Mouse (Mus musculus) CD4-positive, CD25-positive, alpha-beta regulatory T cell, adult 2 months (primary cell): ENCODE results near the gene Zfp609.
A peak's percentile ranks its signal among the peaks of the same experiment; 100 is the strongest.

Source experiments
- DNase-seq: peaks from one replicate; pipeline ENCODE4 v3.0.0-alpha.2; 2012; ENCODE audit warnings: low read depth, low spot score

Gene Zfp609

DNA sequence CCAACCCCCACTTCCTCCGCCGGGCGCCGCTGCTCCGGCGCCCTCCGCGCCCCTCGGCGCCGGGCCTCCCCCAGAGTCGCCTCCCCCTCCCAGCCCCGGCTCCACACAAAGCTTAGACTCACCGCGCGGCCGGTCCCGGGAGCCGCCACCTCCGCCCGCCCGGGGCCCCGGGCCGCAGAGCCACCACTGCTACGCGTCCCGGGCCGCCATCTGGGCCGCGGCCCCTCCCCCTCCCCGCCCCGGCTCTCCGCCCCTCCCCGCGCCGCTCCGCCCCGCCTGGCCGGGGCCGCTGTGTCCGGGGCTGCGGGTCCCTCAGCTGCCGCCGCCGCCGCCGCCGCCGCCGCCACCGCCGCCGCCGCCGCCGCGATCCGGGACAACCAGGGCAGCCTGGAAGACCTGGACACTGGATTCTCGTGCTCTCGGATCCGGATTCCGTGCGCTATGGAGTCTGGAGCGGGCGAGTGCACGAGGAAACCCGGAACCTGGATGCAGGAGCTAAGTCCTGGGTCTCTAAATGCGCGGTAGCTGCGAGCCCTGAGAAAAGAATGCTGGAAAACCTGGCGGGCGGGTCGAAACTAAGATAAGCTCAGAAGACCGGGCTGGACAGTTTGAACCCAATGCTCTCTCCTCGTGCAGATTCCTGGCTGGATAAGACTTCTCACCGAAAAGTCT, at the start of gene Zfp609:
Gene Zfp609, minus strand, starts transcription at position 221 of the 672 bp plus-strand sequence.
- DNase-seq: peak; percentile 91

DNA sequence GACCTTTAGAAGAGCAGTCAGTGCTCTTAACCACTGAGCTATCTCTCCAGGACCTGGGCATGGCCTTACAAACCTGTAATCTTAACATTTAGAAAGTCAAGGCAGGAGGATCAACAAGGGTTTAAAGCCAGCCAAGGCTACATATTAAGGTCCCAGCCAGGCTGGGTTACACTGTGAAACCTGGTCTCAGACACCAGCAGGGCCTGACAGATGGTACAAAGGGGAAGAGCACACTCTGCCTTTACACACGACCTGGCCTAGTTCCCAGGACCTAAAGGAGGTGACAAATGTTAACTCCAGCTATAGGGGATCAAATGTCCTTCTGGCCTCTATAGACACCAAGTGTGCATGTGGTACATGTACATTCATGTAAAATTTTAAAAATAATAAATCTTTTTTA, 32.3 kb upstream of the Zfp609 start:
- DNase-seq: no peak

DNA sequence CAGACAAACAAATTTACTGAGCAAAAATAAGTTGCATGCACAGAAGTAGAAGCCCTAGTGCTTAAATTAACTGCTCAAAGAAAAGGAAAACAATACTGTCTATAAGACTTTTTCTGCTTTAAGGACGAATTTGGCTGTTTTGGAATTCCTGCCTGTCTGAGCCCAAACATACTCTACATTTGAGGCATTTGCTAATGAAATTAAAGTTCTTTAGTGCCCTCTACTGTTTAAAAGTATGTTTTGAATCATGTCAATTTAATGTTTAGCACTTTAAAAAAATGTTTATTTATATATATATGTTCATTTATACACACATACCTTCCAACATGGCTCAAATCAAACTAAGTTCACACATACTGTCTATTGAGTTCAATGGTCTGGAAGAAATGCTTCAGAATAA, 22.8 kb upstream of the Zfp609 start:
- peak; percentile 29 for DNase-seq

DNA sequence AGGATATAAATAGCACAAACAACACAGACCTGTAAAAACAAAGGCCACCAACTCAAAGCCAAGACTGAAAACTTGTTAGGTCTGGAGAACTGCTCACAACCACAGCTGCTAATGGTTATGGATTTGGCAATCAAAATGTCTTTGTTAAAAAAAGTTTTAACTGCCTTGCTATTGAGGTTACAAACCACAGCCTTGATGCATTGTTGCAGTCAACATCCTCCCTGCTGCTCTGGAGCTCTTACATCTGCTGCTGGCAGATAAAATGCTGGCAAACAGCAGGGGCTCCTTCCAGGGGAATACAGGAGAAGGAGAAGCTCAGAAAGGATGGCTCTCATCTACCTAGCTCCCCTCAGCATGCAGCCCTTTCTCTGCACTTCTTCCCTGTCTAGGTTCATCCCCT, 20.8 kb upstream of the Zfp609 start:
- no peak for DNase-seq

DNA sequence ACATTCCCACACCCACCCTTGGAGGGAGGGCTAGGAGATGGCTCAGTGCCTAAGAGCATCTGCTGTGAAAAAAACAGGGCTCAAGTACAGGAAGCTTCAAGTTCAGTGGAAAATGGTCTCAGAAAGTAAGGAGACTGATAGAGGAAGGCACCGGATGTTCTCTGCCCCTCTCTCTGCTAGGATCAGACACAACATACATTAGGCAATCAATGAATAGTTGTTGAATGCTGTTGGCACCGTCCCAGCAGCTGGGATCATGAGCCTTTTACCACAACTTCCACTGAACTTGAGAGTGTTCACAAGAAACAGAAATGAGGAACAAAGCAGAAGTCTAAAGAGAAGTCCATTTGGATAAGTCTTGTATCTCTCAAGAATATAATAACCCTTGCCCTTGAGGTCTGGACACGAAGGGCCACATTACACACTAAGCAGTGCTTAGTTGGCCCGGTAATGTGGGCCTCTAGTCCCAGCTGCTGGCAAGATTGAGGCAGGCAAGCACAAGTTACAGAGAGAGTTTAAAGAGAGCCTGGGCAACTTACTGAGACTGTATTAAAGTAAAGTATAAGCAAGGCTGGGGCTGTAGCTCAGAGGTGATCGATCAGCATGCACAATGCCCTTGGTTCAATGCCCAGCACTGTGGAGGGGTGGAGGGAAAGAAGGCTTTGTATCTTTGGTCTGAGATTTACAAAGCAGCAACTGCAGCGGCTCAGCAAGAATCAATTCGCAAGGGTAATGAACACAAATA, 17.2 kb upstream of the Zfp609 start:
- no peak for DNase-seq

DNA sequence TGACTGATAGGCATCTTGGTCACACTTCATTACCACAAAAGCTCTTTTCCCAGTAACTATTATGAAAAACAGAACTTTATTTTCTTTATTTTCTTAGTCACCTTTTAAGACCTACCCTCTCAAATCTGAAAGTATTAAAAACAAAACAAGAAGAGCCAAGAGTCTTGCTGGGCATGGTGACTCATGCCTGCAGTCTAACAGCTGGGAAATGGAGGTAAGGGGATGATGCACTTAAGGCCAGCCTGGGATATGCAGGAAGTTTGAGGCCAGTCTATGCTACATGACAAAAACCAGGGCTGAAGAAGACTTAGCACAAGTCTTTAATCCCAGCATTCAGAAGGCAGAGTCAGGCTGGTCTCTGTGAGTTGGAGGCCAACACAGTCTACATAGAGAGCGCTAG, 12.5 kb upstream of the Zfp609 start:
- DNase-seq: no peak

DNA sequence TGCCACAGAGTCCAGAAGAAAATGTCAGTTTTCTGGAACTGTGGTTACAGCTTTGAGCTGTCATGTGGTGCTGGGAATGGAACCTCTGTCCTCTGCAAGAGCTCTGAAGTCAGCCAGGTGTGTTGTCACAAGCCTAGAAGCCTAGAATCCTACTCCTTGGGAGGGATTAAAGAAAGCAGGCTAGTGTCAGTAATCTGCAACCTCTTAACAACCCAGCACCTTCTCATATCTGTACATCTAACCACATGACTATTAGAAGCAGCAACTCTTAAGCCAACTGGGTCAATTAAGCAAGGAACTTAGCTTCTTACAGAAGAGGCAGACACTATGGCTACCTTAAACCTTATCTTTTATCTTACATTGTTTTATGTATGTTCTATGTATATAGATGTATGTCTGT, 9.6 kb upstream of the Zfp609 start:
- DNase-seq: no peak

DNA sequence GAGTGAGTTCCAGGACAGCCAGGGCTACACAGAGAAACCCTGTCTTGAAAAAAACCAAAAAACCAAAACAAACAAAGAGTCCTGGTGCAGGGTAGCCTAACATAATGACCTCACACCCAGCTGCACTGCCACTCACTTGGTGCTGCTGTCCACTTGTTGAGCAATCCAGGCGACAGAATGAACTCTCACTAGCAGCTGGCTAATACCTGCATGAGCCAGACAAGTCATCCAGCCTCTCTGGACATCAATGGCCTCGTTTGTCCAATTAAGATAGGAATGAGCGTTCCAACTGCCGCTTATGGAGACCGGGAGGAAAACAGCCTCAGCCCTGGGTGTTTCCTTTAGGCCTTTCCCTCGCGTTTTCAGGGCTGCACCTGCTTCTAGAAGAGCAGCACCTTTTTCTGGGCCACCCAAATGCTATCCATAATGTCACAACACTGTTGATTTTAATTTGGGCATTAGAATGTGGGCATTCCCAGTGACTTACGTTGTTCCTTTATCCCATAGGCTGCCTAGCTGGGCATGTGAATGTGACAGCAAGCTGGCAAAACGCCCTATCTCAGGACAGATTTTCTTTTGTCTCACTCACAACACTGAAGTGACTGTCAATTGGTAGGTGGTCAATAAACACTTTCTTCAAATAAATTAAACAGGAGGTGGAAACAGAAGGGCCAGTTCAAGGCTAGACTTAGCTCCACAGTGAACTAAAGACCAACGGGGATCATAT, 7.4 kb upstream of the Zfp609 start:
- DNase-seq: no peak

DNA sequence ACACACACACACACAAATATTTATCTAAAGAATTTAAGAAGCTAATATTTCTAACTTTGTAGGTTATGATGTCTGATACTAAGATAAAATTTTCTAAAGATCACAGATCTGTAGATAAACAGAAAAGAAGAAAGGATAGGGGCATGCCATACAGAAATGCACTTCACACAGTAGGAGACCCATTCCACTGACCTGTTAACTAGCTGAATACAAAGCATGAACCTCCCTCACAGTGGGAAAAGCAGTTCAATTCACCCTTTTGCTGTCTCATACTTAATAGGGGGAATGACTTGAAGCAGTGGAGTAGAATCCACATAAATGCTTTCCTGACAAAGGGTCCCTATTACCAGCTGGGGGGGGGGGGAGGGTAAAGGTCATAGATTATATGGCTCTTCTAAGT, 6.3 kb upstream of the Zfp609 start:
- no peak for DNase-seq

DNA sequence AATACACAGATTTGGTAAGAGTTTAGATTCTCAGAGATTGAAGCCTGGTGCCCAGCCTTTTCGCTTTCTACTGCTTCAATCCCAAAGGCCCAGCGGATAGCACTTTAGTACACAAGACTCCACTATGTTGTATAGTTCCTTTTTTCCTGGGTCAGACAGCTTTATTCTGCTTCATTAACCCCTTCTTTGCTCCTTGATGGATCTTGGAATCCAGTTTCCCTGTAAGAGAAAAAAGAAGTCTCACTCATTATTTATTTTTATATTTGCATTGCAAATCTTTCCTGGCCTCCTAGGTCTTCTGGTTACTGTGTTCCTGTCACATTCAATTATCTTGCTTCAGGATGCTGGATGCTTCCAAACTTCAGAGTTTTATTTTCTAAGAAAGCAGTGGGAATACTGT, 5.9 kb upstream of the Zfp609 start:
- no peak for DNase-seq

DNA sequence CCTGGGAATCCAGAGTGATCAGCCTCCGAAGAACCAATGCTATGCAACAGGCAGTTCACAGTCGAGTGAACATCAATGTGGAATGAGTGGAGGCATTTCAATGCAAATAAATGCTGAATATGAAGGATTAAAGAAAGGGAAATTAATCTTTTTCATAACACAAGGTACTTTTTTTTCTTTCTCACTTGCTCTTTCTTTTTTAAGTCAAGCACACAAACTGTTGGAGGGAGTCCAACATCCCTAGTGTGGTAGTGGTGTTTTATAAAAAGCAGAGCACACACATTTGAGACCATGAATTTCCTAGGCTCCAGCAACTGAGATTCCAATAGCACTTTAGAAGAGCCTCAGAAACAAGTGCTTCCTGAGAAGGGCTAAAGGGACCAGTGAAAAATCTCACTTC, 4.7 kb upstream of the Zfp609 start:
- no peak for DNase-seq

DNA sequence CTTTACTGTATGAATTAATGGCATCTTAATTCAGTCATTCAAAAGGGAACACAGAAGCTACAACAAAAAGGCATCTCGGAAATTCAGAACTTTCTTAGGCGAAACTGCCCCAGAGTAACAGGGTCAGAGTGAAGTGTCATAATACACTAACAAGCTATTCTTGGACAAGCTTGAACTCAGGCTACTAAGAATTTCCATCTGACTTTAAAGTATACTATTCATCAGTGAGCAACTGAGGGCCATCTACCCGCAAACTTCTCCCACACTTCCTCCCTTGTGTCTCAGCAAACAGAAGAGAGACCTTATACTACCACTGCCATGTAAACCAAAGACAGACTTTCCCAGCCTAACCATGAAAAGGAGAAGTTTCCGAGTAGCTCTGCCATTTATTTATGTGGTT, 3.8 kb upstream of the Zfp609 start:
- DNase-seq: peak; percentile 11

DNA sequence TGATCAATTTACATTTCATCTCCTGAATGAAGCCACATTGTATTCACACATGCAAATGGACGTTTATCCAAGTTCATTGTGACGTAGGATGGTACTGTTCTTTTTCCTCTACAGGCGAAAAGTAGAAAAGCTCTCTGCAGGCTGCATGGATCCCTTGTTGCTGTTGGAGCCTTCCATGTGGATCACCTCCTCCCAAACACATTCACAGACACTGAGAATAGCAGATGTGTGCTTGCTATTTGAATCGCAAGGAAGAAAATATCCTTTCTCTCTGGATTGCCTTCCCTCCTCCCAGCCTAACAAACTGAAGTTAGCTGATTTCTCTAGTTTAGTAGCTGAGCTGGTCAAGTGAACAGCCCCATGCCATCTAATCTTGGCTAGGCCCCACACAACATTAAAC, 2.9 kb upstream of the Zfp609 start:
- DNase-seq: no peak

DNA sequence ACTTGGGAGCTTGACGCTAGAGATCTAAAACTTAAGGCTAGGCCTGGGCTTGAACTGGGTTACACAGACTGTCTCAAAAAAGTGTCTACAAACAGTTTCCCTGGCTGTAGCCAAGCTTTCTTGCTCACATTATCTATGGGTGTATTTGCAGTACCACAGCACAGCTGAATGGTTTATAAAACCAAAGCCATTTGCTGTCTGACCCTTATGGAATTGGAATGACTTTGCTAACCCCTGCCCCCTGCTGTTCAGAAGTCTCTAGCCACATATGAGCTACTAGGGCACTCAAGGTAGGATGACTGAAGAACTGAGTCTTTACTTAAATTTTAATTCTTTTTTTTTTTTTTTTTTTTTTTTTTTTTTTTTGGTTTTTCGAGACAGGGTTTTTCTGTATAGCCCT, 2.0 kb upstream of the Zfp609 start:
- DNase-seq: peak; percentile 74

DNA sequence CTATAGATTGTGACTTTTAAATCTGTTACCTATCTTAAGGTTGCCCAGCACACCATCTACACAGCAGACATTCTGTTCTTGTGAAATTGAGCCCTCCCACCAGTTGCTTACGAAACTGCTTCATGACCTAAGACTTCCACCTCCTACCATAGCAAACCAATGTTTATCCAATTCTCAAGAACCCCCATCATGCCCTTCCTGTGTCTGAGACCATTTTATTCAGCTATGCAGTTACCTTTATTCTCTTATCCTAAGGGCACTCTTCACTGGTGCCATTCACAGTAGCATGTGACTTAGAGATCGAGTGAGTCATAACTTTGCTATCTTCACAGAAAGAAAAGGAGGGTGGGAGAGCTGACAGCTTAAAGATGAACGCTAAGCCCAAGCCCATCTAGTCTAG, 1.1 kb upstream of the Zfp609 start:
- DNase-seq: peak; percentile 52

DNA sequence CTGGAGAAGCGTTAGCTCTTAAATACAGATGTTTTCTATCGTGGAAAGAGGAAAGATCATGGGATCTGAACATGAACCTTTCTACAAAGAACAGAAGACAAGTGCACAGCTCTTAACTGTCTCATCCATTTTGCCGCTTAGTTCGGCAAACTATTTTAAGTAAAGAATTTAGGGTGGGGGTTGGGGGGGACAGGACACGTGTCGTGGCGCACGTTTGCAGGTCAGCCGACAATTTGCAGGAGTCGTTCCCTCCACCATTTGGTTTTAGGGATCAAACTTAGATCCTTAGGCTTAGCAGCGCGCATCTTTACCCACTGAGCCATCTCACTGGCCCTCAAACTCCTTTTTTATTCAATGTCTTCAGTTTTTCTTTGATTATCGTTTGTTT, 646 bp upstream of the Zfp609 start:
- no peak for DNase-seq

DNA sequence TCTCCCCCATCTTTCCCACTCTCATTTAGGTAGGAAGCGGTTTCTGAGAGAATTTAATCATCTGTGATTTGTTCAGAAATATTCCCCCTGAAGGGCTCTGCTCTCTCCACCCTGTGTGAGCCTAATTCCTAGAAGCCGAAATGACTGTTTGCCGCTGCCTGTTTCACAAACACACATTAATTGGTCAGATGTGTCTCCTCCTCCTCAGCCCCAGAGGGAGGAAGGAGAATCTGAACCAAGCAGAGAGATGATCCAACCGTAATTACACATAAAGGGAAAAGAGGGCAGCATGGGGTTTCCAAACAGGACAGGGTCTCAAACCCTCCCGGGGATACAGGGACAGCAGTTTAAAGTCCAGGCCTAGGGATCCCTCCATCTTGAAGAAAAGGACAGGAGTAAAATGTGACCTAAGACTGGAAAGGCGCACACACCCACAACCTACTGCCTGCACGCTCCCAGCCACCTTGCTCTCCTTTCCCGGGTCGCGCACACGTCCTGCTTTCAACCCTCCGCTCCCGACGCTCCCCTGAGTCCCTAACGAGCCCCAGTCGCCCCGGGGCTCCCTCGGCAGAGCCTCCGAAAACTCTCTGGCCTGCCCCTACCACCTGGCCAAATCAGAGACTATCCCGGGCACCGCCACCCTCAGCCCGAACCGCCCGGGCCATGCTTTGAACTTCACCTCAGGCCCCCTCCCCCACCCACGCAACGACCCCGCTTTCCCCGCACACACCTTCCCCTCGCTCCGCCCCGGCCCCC, 598 bp downstream of the Zfp609 start:
- peak; percentile 44 for DNase-seq

DNA sequence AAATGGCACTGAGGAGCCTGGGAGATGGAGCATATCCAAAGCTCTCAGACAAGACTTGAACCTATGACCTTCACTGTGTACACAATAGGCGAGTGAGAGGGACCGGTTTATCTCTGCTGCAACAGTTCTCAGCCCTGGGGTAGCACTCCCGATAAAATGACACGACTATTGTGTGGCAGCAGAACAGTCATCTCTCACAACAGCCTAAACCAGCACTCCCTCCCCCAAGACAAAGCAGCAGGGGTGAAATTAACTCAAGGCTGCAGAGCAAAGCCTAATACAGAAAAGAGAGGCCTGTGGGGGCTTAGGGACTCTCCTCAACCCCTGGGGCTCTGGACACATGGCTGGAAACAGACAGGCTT, 1.2 kb downstream of the Zfp609 start:
- peak; percentile 29 for DNase-seq

DNA sequence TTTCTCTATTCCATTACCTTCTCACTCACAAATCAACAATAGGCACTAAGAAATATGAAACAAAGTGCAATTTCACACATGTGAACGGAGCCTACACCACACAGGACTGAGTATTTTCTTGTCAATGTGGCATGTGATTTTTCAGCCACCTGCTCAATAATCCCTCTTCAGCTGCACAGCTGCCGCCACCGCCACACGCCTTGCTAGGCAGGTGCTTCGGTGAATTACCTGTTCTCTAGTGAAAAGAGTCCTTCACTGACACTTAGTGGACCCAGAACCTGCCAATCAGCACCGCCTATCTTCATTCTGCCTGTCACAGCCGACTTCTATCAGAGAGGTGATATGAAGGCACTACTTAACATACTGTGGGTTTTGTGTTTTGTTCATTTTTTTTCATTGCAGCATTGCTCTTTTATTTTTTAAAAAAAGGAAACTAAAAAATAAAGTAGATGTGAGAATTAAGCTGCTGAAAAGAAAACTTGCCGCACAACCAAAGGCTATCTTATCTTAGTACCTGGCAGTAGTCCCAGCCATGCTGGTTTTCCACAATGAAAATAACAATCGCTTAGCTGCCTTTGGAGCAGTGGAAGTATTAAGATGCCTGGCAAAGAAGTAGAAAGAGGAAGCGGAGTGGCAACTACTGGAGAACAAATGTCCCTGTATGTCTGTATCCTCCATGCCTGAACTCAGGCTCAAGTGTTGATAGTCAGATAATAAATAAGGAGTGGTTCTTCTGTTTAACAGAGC, 3.5 kb downstream of the Zfp609 start:
- DNase-seq: no peak

DNA sequence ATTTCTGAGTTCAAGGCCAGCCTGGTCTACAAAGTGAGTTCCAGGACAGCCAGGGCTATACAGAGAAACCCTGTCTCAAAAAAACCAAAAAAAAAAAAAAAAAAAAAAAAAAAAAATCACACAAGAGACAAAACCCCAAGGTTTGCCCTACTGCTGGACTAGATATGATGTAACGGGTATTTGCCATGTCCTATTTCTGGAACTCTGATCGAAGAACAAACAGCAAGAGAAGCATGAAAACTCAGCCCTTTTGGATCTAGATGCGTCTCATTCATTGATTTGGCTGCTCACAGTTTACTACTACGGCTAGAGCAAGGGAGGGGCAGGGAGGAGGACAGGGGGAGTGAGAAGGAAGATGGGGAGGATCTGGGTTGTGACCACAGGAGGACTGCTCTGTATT, 5.4 kb downstream of the Zfp609 start:
- no peak for DNase-seq

DNA sequence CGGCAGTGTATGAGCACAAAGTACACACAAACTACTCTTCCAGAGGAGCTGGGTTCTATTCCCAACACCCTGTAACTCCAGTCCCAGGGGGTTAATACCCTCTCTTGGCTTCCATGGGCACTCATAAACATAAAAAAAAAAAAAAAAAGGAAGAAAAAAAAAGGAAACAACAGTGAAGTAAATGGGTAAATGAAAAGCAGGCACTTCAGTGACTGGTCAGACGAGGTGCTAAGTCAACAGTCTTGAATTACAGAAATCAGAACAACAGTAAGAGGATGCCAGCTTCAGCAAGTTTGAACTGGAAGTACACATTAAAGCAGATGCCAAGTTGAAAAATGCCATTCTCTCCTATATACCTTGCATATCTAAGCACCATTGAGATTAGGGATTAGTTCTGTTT, 7.1 kb downstream of the Zfp609 start:
- DNase-seq: no peak

DNA sequence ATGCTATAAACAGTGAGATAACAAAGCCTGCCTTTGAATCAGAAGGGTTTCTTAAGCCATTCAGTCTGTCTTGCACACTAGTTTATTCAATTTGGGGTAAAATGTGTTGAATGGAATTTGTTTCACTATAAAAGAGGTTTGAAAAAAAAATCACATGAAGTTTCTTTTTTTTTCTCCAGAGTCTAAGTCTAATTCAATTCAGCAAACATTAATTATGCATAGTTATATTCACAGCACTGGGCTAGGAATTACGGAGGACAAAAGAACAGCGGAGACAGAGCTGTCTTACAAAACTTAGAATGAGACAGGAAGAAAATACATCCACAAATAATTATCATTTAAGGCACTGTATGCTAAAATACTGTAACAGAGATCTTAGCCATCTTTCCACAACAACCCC, 9.0 kb downstream of the Zfp609 start:
- no peak for DNase-seq
